Mouse (Mus musculus): Measurements from ENCODE around the gene Gm49776. TPM values are rescaled to one million over a fixed set of nuclear protein-coding genes. Genes with fewer than 3 reads are reported as not detected.
A peak's percentile ranks its signal among the peaks of the same experiment; 100 is the strongest.

Gene Gm49776
- polyA plus RNA-seq, 1 experiment from 2014 or later, result 5.4 TPM

GRCm38 (mm10) chr16:18250231-18250630 lies 7.9 kb downstream of the Gm49776 start:
- 50% methylated on average over 4 of the region's 4 CpGs for WGBS
- Histone ChIP-seq H3K4me2 (peak overlapping the region; percentile 94), H3K36me3 (peaks cover 60% of the 10 kb centered on the region), H3K9ac (replicated peaks) (peak overlapping the region; percentile 95; the same call in 1 of the 2 replicates), H3K4me1 (peaks cover 52% of the 10 kb centered on the region), H3K27ac (replicated peaks) (no peak overlapping the region), H3K27me3 (replicated peaks) (no peaks in the 10 kb centered on the region), H3K4me3 (replicated peaks) (peak overlapping the region; percentile 99), H3K9me3 (replicated peaks) (no peaks in the 10 kb centered on the region)
- no peak for ATAC-seq (ENCODE audit: low FRiP score)

GRCm38 (mm10) chr16:18249364-18249967 lies 8.7 kb downstream of the Gm49776 start:
- H3K4me3 ChIP-seq (replicated peaks), result peak overlapping the region; percentile 99
- ATAC-seq (ENCODE audit: low FRiP score), result peak; percentile 27
- 7% methylated on average over 27 of the region's 27 CpGs for WGBS
- H3K36me3 ChIP-seq, result peaks cover 61% of the 10 kb centered on the region
- H3K9me3 ChIP-seq (replicated peaks), result no peaks in the 10 kb centered on the region
- peak overlapping the region; percentile 94 for H3K27ac ChIP-seq (replicated peaks)
- peak overlapping the region; percentile 94 for H3K4me2 ChIP-seq
- peak overlapping the region; percentile 95 for H3K9ac ChIP-seq (replicated peaks)
- H3K27me3 ChIP-seq (replicated peaks), result no peaks in the 10 kb centered on the region
- peaks cover 52% of the 10 kb centered on the region for H3K4me1 ChIP-seq

GRCm38 (mm10) chr16:18248433-18249363 lies 9.4 kb downstream of the Gm49776 start, which contains the start of the genes Trmt2a and Ranbp1:
Trmt2a (plus strand) TSS chr16:18248679.
Ranbp1 (minus strand) TSS chr16:18248732.
- Histone ChIP-seq H3K4me2 (peak within 1 kb of the TSS; percentile 94), H3K27me3 (replicated peaks) (no peaks in the 10 kb centered on the region), H3K4me1 (peaks cover 52% of the 10 kb centered on the region), H3K9me3 (replicated peaks) (no peaks in the 10 kb centered on the region), H3K36me3 (peaks cover 59% of the 10 kb centered on the region), H3K9ac (replicated peaks) (peak within 1 kb of the TSS; percentile 95), H3K4me3 (replicated peaks) (peak within 1 kb of the TSS; percentile 99), H3K27ac (replicated peaks) (peak within 1 kb of the TSS; percentile 94)
- under 1% methylated on average over 98 of the region's 102 CpGs for WGBS
- peak; percentile 94 for ATAC-seq (ENCODE audit: low FRiP score)

GRCm38 (mm10) chr16:18247521-18248399 lies 10.4 kb downstream of the Gm49776 start:
- H3K4me1 ChIP-seq, result peaks cover 52% of the 10 kb centered on the region
- ATAC-seq (ENCODE audit: low FRiP score), result peak; percentile 6; the same call in 1 of the 2 replicates
- WGBS, result under 1% methylated on average over 33 of the region's 33 CpGs

GRCm38 (mm10) chr16:18241581-18241980 lies 16.5 kb downstream of the Gm49776 start:
- H3K4me3 ChIP-seq (replicated peaks), result no peak overlapping the region
- ATAC-seq (ENCODE audit: low FRiP score), result no peak
- peaks cover 11% of the 10 kb centered on the region for H3K4me1 ChIP-seq
- no peak overlapping the region for H3K27ac ChIP-seq (replicated peaks)
- whole genome bisulfite sequencing, result 97% methylated on average over 10 of the region's 10 CpGs
- H3K4me2 ChIP-seq, result no peak overlapping the region
- H3K9ac ChIP-seq (replicated peaks), result no peak overlapping the region
- H3K27me3 ChIP-seq (replicated peaks), result no peaks in the 10 kb centered on the region
- peaks cover 88% of the 10 kb centered on the region for H3K36me3 ChIP-seq
- H3K9me3 ChIP-seq (replicated peaks), result no peaks in the 10 kb centered on the region

More at GRCm38 (mm10) chr16:18247521-18248399, 10.4 kb downstream of the Gm49776 start:
- Histone ChIP-seq H3K27me3 (replicated peaks) (no peaks in the 10 kb centered on the region), H3K4me3 (replicated peaks) (peak overlapping the region; percentile 99), H3K9ac (replicated peaks) (peak overlapping the region; percentile 94), H3K4me2 (peak overlapping the region; percentile 94), H3K9me3 (replicated peaks) (no peaks in the 10 kb centered on the region), H3K36me3 (peaks cover 59% of the 10 kb centered on the region), H3K27ac (replicated peaks) (peak overlapping the region; percentile 94)

- H3K9me3 ChIP-seq (replicated peaks), result no peaks in the 10 kb centered on the region
- H3K4me1 ChIP-seq, result peaks cover 33% of the 10 kb centered on the region
- H3K4me2 ChIP-seq, result peak overlapping the region; percentile 91; the same call in 1 of the 2 replicates
- no peak overlapping the region for H3K9ac ChIP-seq (replicated peaks)
- H3K36me3 ChIP-seq, result peaks cover 42% of the 10 kb centered on the region
- ATAC-seq (ENCODE audit: low FRiP score), result no peak
- H3K27me3 ChIP-seq (replicated peaks), result no peaks in the 10 kb centered on the region
- 76% methylated on average over 7 of the region's 7 CpGs for whole genome bisulfite sequencing
- no peak overlapping the region for H3K4me3 ChIP-seq (replicated peaks)
- peak overlapping the region; percentile 94; the same call in 1 of the 2 replicates for H3K27ac ChIP-seq (replicated peaks)
These were observed 21.2 kb downstream of the Gm49776 start for GRCm38 (mm10) chr16:18236676-18237501.

- WGBS, result 3% methylated on average over 19 of the region's 19 CpGs
- peak; percentile 88 for ATAC-seq (ENCODE audit: low FRiP score)
- Histone ChIP-seq H3K9ac (replicated peaks) (peak overlapping the region; percentile 94), H3K27ac (replicated peaks) (peak overlapping the region; percentile 94), H3K4me2 (peak overlapping the region; percentile 91), H3K9me3 (replicated peaks) (no peaks in the 10 kb centered on the region), H3K36me3 (peaks cover 29% of the 10 kb centered on the region), H3K4me3 (replicated peaks) (peak overlapping the region; percentile 86), H3K27me3 (replicated peaks) (no peaks in the 10 kb centered on the region), H3K4me1 (peaks cover 46% of the 10 kb centered on the region)
These were observed 22.6 kb downstream of the Gm49776 start for GRCm38 (mm10) chr16:18235389-18236065.

- H3K36me3 ChIP-seq, result peaks cover 22% of the 10 kb centered on the region
- under 1% methylated on average over 74 of the region's 79 CpGs for WGBS
These were observed 23.3 kb downstream of the Gm49776 start, which contains the start of gene Zdhhc8 for GRCm38 (mm10) chr16:18234671-18235388. Zdhhc8 (minus strand) TSS chr16:18235136.

GRCm38 (mm10) chr16:18233919-18234670 lies 24.0 kb downstream of the Gm49776 start:
- Histone ChIP-seq H3K27ac (replicated peaks) (peak overlapping the region; percentile 94), H3K4me3 (replicated peaks) (peak overlapping the region; percentile 86), H3K36me3 (peaks cover 16% of the 10 kb centered on the region), H3K4me1 (peaks cover 61% of the 10 kb centered on the region), H3K4me2 (peak overlapping the region; percentile 91), H3K27me3 (replicated peaks) (no peaks in the 10 kb centered on the region), H3K9ac (replicated peaks) (peak overlapping the region; percentile 94), H3K9me3 (replicated peaks) (no peaks in the 10 kb centered on the region)
- ATAC-seq (ENCODE audit: low FRiP score), result peak; percentile 13; the same call in 1 of the 2 replicates
- WGBS, result 22% methylated on average over 13 of the region's 13 CpGs

More at GRCm38 (mm10) chr16:18234671-18235388, 23.3 kb downstream of the Gm49776 start, which contains the start of gene Zdhhc8:
- peak within 1 kb of the TSS; percentile 94 for H3K9ac ChIP-seq (replicated peaks)
- peak within 1 kb of the TSS; percentile 91 for H3K4me2 ChIP-seq
- no peaks in the 10 kb centered on the region for H3K27me3 ChIP-seq (replicated peaks)
- H3K27ac ChIP-seq (replicated peaks), result peak within 1 kb of the TSS; percentile 94
- peak; percentile 88 for ATAC-seq (ENCODE audit: low FRiP score)
- H3K9me3 ChIP-seq (replicated peaks), result no peaks in the 10 kb centered on the region
- peaks cover 53% of the 10 kb centered on the region for H3K4me1 ChIP-seq
- peak within 1 kb of the TSS; percentile 86 for H3K4me3 ChIP-seq (replicated peaks)

All from neural tube, embryonic 15.5 days (tissue).